Mouse (Mus musculus) hindbrain, embryonic 12.5 days (tissue): ENCODE results near the gene Satb1. TPM values are rescaled to one million over a fixed set of nuclear protein-coding genes. Genes with fewer than 3 reads are reported as not detected.

Source experiments
- ATAC-seq: fragments of 200-750 bp; cut with Nextera tagmentation; 2 replicates; pipeline ENCODE4 v1.8.0; 2017; ENCODE audit warnings: moderate TSS enrichment; ENCODE audit not compliant: low FRiP score
- H3K27ac ChIP-seq: fragments of 300-500 bp; sonication (generic); 2 replicates; pipeline ENCODE4 v1.5.1; 2016; ENCODE audit warnings: mild to moderate bottlenecking
- H3K27me3 ChIP-seq: fragments of 300-500 bp; sonication (generic); 2 replicates; pipeline ENCODE4 v1.6.1; 2016; ENCODE audit warnings: mild to moderate bottlenecking
- H3K36me3 ChIP-seq: fragments of 300-500 bp; sonication (generic); 2 replicates; pipeline ENCODE4 v1.6.1; 2016; ENCODE audit warnings: mild to moderate bottlenecking
- H3K4me1 ChIP-seq: fragments of 300-500 bp; sonication (generic); 2 replicates; pipeline ENCODE4 v1.6.1; 2016
- H3K4me2 ChIP-seq: fragments of 300-500 bp; sonication (generic); replicated peaks from 2 replicates; pipeline ENCODE4 v1.6.1; 2016; ENCODE audit warnings: mild to moderate bottlenecking
- H3K4me3 ChIP-seq: fragments of 300-500 bp; sonication (generic); 2 replicates; pipeline ENCODE4 v1.5.1; 2016; ENCODE audit warnings: mild to moderate bottlenecking
- H3K9ac ChIP-seq: fragments of 300-500 bp; sonication (generic); 2 replicates; pipeline ENCODE4 v1.6.1; 2016; ENCODE audit warnings: mild to moderate bottlenecking, moderate library complexity
- H3K9me3 ChIP-seq: fragments of 300-500 bp; sonication (generic); replicated peaks from 2 replicates; pipeline ENCODE4 v1.6.1; 2016; ENCODE audit warnings: mild to moderate bottlenecking
- WGBS: fragments of 180-500 bp; shearing (Covaris S2); methylation state at CpG from one replicate; pipeline ENCODE4 v1.1.7; 2016; 5-methylcytosine and 5-hydroxymethylcytosine counted together
- polyA plus RNA-seq: library from polyadenylated mRNA; unstranded; fragments of >200 nt; fragmentation: Nextera tagmentation; extraction: Ambion mirVana; gene quantifications from 2 replicates; pipeline ENCODE4 v1.2.1, GENCODE M21; 2016

The Satb1 gene
- polyA plus RNA-seq, 1 experiment from 2014 or later: 33.6 TPM

GRCm38 (mm10) chr17:51836901-51837300, 3.8 kb upstream of the Satb1 start:
- Histone ChIP-seq H3K9ac (no peak overlapping the region), H3K9me3 (no peaks in the 10 kb centered on the region), H3K36me3 (no peaks in the 10 kb centered on the region), H3K4me1 (peaks cover 11% of the 10 kb centered on the region), H3K27ac (no peak overlapping the region), H3K4me3 (no peak overlapping the region), H3K4me2 (no peak overlapping the region), H3K27me3 (peaks cover 24% of the 10 kb centered on the region)
- no peak for ATAC-seq
- 15% methylated on average over 1 of the region's 1 CpGs for WGBS

DNA sequence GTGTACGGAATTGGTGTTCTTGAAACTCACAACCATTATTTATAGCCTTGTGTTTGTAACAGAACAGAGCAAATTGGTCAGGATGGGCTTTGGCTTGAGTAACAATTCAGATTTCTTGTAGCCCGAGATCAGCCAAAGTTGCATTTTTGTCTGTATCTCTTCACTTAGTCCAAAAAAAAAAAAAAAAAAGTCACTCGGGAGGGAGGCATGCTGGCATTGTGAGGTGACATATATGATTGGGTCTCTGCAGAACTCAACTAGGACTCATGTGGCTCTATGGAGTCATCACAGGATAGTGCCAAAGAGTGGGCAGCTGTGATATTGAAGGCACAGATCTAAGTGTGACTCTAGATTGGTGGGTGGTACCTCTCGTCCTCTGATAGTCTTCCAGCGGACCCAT, 3.2 kb upstream of the Satb1 start:
- Histone ChIP-seq H3K27me3 (peaks cover 30% of the 10 kb centered on the region), H3K4me1 (peaks cover 18% of the 10 kb centered on the region), H3K4me2 (no peak overlapping the region), H3K9ac (no peak overlapping the region), H3K9me3 (no peaks in the 10 kb centered on the region), H3K27ac (no peak overlapping the region), H3K36me3 (no peaks in the 10 kb centered on the region), H3K4me3 (no peak overlapping the region)
- 93% methylated on average over 5 of the region's 5 CpGs for WGBS
- ATAC-seq: no peak

DNA sequence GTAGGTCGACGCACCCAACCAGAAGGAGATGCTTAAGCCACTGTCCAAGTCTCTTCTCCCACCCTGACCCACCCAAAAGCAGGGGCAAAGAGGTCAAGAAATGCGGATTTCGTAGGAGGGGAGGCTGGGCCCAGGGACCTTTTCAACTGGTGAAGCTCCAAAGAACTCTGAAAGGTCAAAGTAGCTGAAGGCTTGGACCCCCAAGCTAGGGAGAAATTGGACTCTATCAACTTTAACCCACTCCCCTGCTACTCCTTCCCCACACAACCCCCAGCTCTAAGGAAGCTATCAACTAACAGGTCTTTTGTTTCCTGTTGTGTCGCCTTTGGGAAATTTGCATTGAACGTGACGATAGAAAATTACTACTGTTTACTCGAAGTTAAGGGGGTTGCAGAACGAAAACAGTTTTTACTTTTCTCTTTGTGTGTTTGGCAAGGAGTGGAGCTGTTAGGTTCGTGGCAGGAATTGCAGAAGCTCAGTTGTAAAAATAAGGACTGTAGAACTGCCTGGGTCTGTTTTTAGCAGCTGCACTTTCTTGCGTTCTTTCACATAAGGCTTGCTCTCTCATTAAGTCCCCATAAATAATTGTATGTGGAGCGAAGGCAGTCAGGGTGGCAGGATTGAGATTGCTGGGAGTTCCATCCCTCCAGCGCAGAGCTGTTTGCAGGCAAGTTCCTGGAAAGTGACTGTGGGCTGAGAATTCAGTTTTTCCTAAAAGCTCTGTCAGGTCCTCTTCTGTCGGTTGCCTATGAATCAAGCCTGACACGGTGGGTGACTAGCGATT, 680 bp upstream of the Satb1 start:
- Histone ChIP-seq H3K9ac (peak overlapping the region; percentile 71; the same call in 1 of the 2 replicates), H3K9me3 (no peaks in the 10 kb centered on the region), H3K27me3 (peaks cover 39% of the 10 kb centered on the region), H3K4me2 (peak overlapping the region; percentile 98), H3K27ac (no peak overlapping the region), H3K4me1 (peaks cover 18% of the 10 kb centered on the region), H3K4me3 (peak overlapping the region; percentile 82), H3K36me3 (no peaks in the 10 kb centered on the region)
- 1% methylated on average over 16 of the region's 16 CpGs for WGBS
- no peak for ATAC-seq

- no peak overlapping the region for H3K27ac ChIP-seq
- WGBS: under 1% methylated on average over 20 of the region's 66 CpGs
- peaks cover 18% of the 10 kb centered on the region for H3K4me1 ChIP-seq
- peak overlapping the region; percentile 98 for H3K4me2 ChIP-seq
- no peaks in the 10 kb centered on the region for H3K36me3 ChIP-seq
- peak overlapping the region; percentile 82 for H3K4me3 ChIP-seq
- peaks cover 39% of the 10 kb centered on the region for H3K27me3 ChIP-seq
- no peaks in the 10 kb centered on the region for H3K9me3 ChIP-seq
- H3K9ac ChIP-seq: peak overlapping the region; percentile 71
- ATAC-seq: peak; percentile 81
These were observed 642 bp downstream of the Satb1 start for GRCm38 (mm10) chr17:51832421-51832875.

DNA sequence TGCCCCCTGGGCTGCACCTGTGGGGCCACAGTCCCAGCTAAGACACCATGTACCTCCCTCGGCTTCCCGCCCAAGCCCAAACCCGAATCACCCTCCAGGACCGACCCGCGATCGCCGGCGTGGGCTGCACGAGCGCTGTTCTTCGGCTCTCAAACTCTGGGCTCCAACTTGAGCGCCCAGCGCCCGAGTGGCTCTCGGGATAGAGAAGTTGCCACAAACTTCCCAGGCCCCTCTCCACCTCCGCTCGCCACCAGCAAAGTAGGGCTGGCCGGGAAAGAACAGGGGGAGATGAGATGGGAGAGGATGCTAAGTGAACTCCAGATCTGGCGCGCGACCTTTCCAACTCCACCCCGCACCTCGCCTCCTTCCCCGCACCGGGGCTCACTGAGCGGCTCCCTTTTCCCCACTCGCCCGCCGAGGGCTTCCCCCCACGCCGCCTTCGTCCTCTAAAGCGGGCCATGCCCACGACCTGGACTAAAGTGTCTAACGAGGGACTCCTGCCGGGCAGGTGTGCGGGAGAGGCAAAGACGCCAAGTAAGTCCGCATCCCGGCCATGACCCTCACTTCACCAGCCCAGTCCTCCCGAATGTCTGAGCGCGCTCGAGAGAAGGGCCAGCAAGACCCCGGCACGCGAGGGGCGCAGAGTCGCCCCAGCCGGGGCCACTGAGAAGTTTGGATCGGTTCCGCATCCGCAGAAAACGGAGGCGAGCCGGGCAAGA, 1.2 kb downstream of the Satb1 start:
- Histone ChIP-seq H3K4me3 (peak overlapping the region; percentile 82), H3K36me3 (no peaks in the 10 kb centered on the region), H3K4me2 (peak overlapping the region; percentile 98), H3K27me3 (peaks cover 39% of the 10 kb centered on the region), H3K9me3 (no peaks in the 10 kb centered on the region), H3K4me1 (peaks cover 18% of the 10 kb centered on the region), H3K27ac (no peak overlapping the region), H3K9ac (peak overlapping the region; percentile 71)
- ATAC-seq: peak; percentile 9
- WGBS: under 1% methylated on average over 55 of the region's 57 CpGs

DNA sequence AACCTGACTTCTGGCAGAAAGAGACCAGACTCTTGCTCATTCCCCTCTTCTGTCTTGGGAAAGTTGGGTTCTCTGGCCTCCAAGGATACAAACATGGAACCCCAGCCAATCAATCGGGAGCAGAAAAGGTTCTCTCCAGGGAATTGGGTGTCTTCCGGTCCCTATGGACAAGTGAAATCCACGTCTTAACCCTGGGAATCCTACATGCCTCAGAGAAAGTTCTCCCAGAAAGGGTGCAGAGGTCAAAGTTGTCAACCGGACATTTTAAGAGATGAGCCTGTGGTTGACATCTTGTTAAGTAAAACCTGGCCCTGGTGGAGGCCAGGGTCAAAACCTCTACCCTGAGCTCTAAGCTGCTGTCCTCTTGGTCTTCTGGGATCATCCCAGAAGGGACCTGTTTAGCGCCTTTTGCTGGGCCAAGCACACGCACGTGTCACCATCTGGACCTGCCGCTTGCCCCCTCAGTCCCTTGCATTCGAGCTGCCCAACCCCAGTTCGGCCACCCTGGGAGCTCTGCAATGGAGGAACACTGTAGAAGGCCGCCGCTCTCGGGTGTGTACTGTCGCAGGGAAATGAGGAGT, 1.9 kb downstream of the Satb1 start:
- Histone ChIP-seq H3K27me3 (peaks cover 39% of the 10 kb centered on the region), H3K4me2 (peak overlapping the region; percentile 98), H3K27ac (no peak overlapping the region), H3K36me3 (no peaks in the 10 kb centered on the region), H3K9me3 (no peaks in the 10 kb centered on the region), H3K4me3 (peak overlapping the region; percentile 82), H3K4me1 (peaks cover 18% of the 10 kb centered on the region), H3K9ac (no peak overlapping the region; the same call in 1 of the 2 replicates)
- ATAC-seq: no peak
- WGBS: 14% methylated on average over 14 of the region's 14 CpGs

- no peak overlapping the region for H3K4me3 ChIP-seq
- no peak overlapping the region for H3K4me2 ChIP-seq
- no peaks in the 10 kb centered on the region for H3K36me3 ChIP-seq
- H3K9me3 ChIP-seq: no peaks in the 10 kb centered on the region
- H3K27ac ChIP-seq: no peak overlapping the region
- ATAC-seq: no peak
- H3K4me1 ChIP-seq: peaks cover 18% of the 10 kb centered on the region
- peaks cover 31% of the 10 kb centered on the region for H3K27me3 ChIP-seq
- no peak overlapping the region for H3K9ac ChIP-seq
These were observed 3.7 kb downstream of the Satb1 start for GRCm38 (mm10) chr17:51829436-51829835.

GRCm38 (mm10) chr17:51827922-51828410, 5.1 kb downstream of the Satb1 start:
- no peaks in the 10 kb centered on the region for H3K9me3 ChIP-seq
- peaks cover 18% of the 10 kb centered on the region for H3K27me3 ChIP-seq
- no peak overlapping the region for H3K9ac ChIP-seq
- H3K27ac ChIP-seq: no peak overlapping the region
- H3K36me3 ChIP-seq: no peaks in the 10 kb centered on the region
- no peak for ATAC-seq
- no peak overlapping the region for H3K4me2 ChIP-seq
- H3K4me3 ChIP-seq: no peak overlapping the region
- H3K4me1 ChIP-seq: peaks cover 7% of the 10 kb centered on the region
- 75% methylated on average over 8 of the region's 8 CpGs for WGBS

GRCm38 (mm10) chr17:51826461-51826860, 6.6 kb downstream of the Satb1 start:
- peaks cover 11% of the 10 kb centered on the region for H3K27me3 ChIP-seq

GRCm38 (mm10) chr17:51814301-51814700, 18.8 kb downstream of the Satb1 start:
- WGBS: 30% methylated on average over 6 of the region's 6 CpGs
- Histone ChIP-seq H3K4me3 (no peak overlapping the region), H3K36me3 (no peaks in the 10 kb centered on the region), H3K4me1 (peaks cover 11% of the 10 kb centered on the region), H3K27me3 (no peaks in the 10 kb centered on the region), H3K4me2 (no peak overlapping the region), H3K9ac (no peak overlapping the region), H3K27ac (no peak overlapping the region), H3K9me3 (no peaks in the 10 kb centered on the region)
- no peak for ATAC-seq

More at GRCm38 (mm10) chr17:51826461-51826860, 6.6 kb downstream of the Satb1 start:
- no peak overlapping the region for H3K4me2 ChIP-seq
- H3K27ac ChIP-seq: no peak overlapping the region
- H3K9me3 ChIP-seq: no peaks in the 10 kb centered on the region
- H3K4me1 ChIP-seq: peaks cover 2% of the 10 kb centered on the region
- WGBS: 69% methylated on average over 4 of the region's 4 CpGs
- H3K4me3 ChIP-seq: no peak overlapping the region
- no peaks in the 10 kb centered on the region for H3K36me3 ChIP-seq
- H3K9ac ChIP-seq: no peak overlapping the region
- no peak for ATAC-seq

DNA sequence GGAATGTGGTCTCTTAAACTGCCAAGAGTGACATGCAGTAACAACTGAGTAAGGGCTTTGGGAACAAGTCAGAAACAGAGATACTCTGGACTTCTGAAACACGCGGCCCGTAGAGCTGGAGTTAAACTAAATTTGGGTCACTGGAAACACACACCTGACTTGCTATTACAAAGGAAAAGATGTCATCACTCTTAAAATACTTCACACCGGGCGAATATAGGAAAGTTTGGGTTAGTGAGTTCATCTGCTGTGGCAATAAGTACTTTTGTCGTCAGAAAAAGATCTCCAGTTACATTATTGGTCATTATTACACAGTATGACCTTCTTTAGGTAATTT, 19.3 kb downstream of the Satb1 start:
- H3K9ac ChIP-seq: peak overlapping the region; percentile 96
- H3K27me3 ChIP-seq: no peaks in the 10 kb centered on the region
- no peaks in the 10 kb centered on the region for H3K9me3 ChIP-seq
- H3K4me1 ChIP-seq: peaks cover 11% of the 10 kb centered on the region
- peak overlapping the region; percentile 64 for H3K4me2 ChIP-seq
- H3K36me3 ChIP-seq: peaks cover 4% of the 10 kb centered on the region; the same call in 1 of the 2 replicates
- H3K27ac ChIP-seq: peak overlapping the region; percentile 98
- peak overlapping the region; percentile 76 for H3K4me3 ChIP-seq
- WGBS: 2% methylated on average over 6 of the region's 6 CpGs
- no peak for ATAC-seq
